ENCODE assay signal across 8 mouse cellular contexts in genomic region chr4:129335216-129336074, GRCm38 (mm10). TPM values are rescaled to one million over a fixed set of nuclear protein-coding genes. Genes with fewer than 3 reads are reported as not detected.
DNase-seq lines count a peak whose midpoint lies in the region; ATAC-seq and TF ChIP-seq lines count a peak whose summit lies in the region.

TSS of gene Rbbp4 (minus strand) at chr4:129335370.
TSS of gene Zbtb8os (plus strand) at chr4:129335695.

- H3K27ac ChIP-seq in heart, embryonic 12.5 days (ENCODE audit: poor library complexity, severe bottlenecking), result peak within 1 kb of the TSS; percentile 98
- H3K27ac ChIP-seq in kidney, postnatal 0 days, result peak within 1 kb of the TSS; percentile 98
- peak within 1 kb of the TSS; percentile 98 for H3K27ac ChIP-seq in liver, embryonic 11.5 days (ENCODE audit: low read depth, low read length)
- H3K27ac ChIP-seq in stomach, embryonic 14.5 days (ENCODE audit: low read length), result peak within 1 kb of the TSS; percentile 99

- no peaks in the 10 kb centered on the region for H3K9me3 ChIP-seq in heart, embryonic 12.5 days (replicated peaks)
- H3K9me3 ChIP-seq in kidney, postnatal 0 days (replicated peaks; ENCODE audit: low read length), result no peaks in the 10 kb centered on the region
- no peaks in the 10 kb centered on the region for H3K9me3 ChIP-seq in liver, embryonic 11.5 days (ENCODE audit: control insufficient read depth, low read length)
- H3K9me3 ChIP-seq in stomach, embryonic 14.5 days (ENCODE audit: control insufficient read depth, low read depth, low read length), result no peaks in the 10 kb centered on the region

- peak; percentile 100 for DNase-seq in CD4-positive helper T cell, adult 2 months (ENCODE audit: low read depth, low spot score)
- DNase-seq in brain, embryonic 18.5 days (ENCODE audit: low read depth, low spot score), result peak; percentile 99
- DNase-seq in kidney, postnatal 0 days (ENCODE audit: low spot score), result peak; percentile 99
- DNase-seq in liver, embryonic 11.5 days (ENCODE audit: low spot score), result peak; percentile 99
- peak; percentile 99 for DNase-seq in naive thymus-derived CD4-positive, alpha-beta T cell, adult 2 months (ENCODE audit: low read depth)

- peak within 1 kb of the TSS; percentile 93 for H3K4me3 ChIP-seq in heart, embryonic 12.5 days
- peak within 1 kb of the TSS; percentile 92 for H3K4me3 ChIP-seq in kidney, postnatal 0 days (replicated peaks; ENCODE audit: low read depth, low read length)
- peak within 1 kb of the TSS; percentile 97 for H3K4me3 ChIP-seq in liver, embryonic 11.5 days (ENCODE audit: low read depth, low read length)
- peak within 1 kb of the TSS; percentile 96 for H3K4me3 ChIP-seq in stomach, embryonic 14.5 days (ENCODE audit: low read depth, low read length)

- peak within 1 kb of the TSS; percentile 96 for H3K9ac ChIP-seq in heart, embryonic 12.5 days
- peak within 1 kb of the TSS; percentile 97 for H3K9ac ChIP-seq in kidney, postnatal 0 days (ENCODE audit: low read depth, low read length)
- H3K9ac ChIP-seq in liver, embryonic 11.5 days (ENCODE audit: low read depth, low read length), result peak within 1 kb of the TSS; percentile 91
- H3K9ac ChIP-seq in stomach, embryonic 14.5 days (replicated peaks; ENCODE audit: low read depth, low read length), result peak within 1 kb of the TSS; percentile 87

- H3K4me2 ChIP-seq in heart, embryonic 12.5 days, result peak within 1 kb of the TSS; percentile 91
- H3K4me2 ChIP-seq in kidney, postnatal 0 days (ENCODE audit: low read length), result peak within 1 kb of the TSS; percentile 86
- H3K4me2 ChIP-seq in liver, embryonic 11.5 days, result peak within 1 kb of the TSS; percentile 89
- H3K4me2 ChIP-seq in stomach, embryonic 14.5 days (replicated peaks; ENCODE audit: low read depth, low read length), result peak within 1 kb of the TSS; percentile 74

- TF ChIP-seq CTCF in kidney, postnatal 0 days (IDR thresholded peaks at IDR 0.05; ENCODE audit: low read depth), result peak; percentile 30; the same call in 1 of the 2 replicates

- under 1% methylated on average over 57 of the region's 73 CpGs for WGBS in heart, embryonic 12.5 days
- under 1% methylated on average over 64 of the region's 73 CpGs for WGBS in kidney, postnatal 0 days
- under 1% methylated on average over 71 of the region's 73 CpGs for WGBS in liver, embryonic 11.5 days
- WGBS in stomach, embryonic 14.5 days, result under 1% methylated on average over 68 of the region's 73 CpGs

- peaks cover 35% of the 10 kb centered on the region for H3K4me1 ChIP-seq in heart, embryonic 12.5 days (replicated peaks)
- peaks cover 19% of the 10 kb centered on the region; the same call in 1 of the 2 replicates for H3K4me1 ChIP-seq in kidney, postnatal 0 days (replicated peaks; ENCODE audit: insufficient read depth, low read length)
- peaks cover 51% of the 10 kb centered on the region for H3K4me1 ChIP-seq in liver, embryonic 11.5 days (replicated peaks; ENCODE audit: control insufficient read depth, insufficient read depth, low read length)
- peaks cover 14% of the 10 kb centered on the region for H3K4me1 ChIP-seq in stomach, embryonic 14.5 days (ENCODE audit: control insufficient read depth, insufficient read depth, low read length)

- peak; percentile 90 for ATAC-seq in erythroid progenitor cell, adult 5-6 weeks (replicated peaks; ENCODE audit: low FRiP score, poor library complexity, severe bottlenecking)
- peak; percentile 98 for ATAC-seq in heart, embryonic 12.5 days (ENCODE audit: insufficient number of reproducible peaks, low FRiP score)
- ATAC-seq in kidney, postnatal 0 days (replicated peaks; ENCODE audit: low FRiP score, low read depth), result peak; percentile 97
- peak; percentile 94 for ATAC-seq in liver, embryonic 11.5 days (replicated peaks; ENCODE audit: low FRiP score)
- ATAC-seq in stomach, embryonic 14.5 days (ENCODE audit: insufficient number of reproducible peaks, insufficient read depth, low FRiP score, low read depth), result peak; percentile 98

- peaks cover 31% of the 10 kb centered on the region for H3K36me3 ChIP-seq in heart, embryonic 12.5 days
- peaks cover 8% of the 10 kb centered on the region; the same call in 1 of the 2 replicates for H3K36me3 ChIP-seq in kidney, postnatal 0 days (ENCODE audit: insufficient read depth, low read length)
- H3K36me3 ChIP-seq in liver, embryonic 11.5 days (ENCODE audit: control insufficient read depth, insufficient read depth, low read length), result peaks cover 11% of the 10 kb centered on the region; the same call in 1 of the 2 replicates
- peaks cover 19% of the 10 kb centered on the region; the same call in 1 of the 2 replicates for H3K36me3 ChIP-seq in stomach, embryonic 14.5 days (ENCODE audit: control insufficient read depth, insufficient read depth, low read length)

- H3K27me3 ChIP-seq in heart, embryonic 12.5 days (replicated peaks), result no peaks in the 10 kb centered on the region
- no peaks in the 10 kb centered on the region for H3K27me3 ChIP-seq in kidney, postnatal 0 days (ENCODE audit: insufficient read depth, low read length)
- no peaks in the 10 kb centered on the region for H3K27me3 ChIP-seq in liver, embryonic 11.5 days (replicated peaks; ENCODE audit: control insufficient read depth, insufficient read depth, low read length)
- H3K27me3 ChIP-seq in stomach, embryonic 14.5 days (ENCODE audit: control insufficient read depth, insufficient read depth, low read length), result no peaks in the 10 kb centered on the region

RNA-seq across cellular contexts. Expression of gene Rbbp4, which starts in this region (rescaled TPM):
- total RNA-seq in erythroid progenitor cell, adult 5-6 weeks (2015; ENCODE audit: low replicate concordance), result 177 and 270 TPM in 2 replicates
- total RNA-seq in erythroid progenitor cell, adult 5-6 weeks (2017; ENCODE audit: low replicate concordance), result 159 and 296 TPM in 2 replicates
- 342 TPM in 2 replicates for polyA plus RNA-seq in heart, embryonic 12.5 days (2016; fragmentation: Nextera tagmentation; extraction: Ambion mirVana)
- polyA plus RNA-seq in kidney, postnatal 0 days (2015; fragmentation: Nextera tagmentation; extraction: Ambion mirVana), result 339 and 363 TPM in 2 replicates
- polyA plus RNA-seq in liver, embryonic 11.5 days (2014; fragmentation: Nextera tagmentation; extraction: Ambion mirVana), result 318 and 355 TPM in 2 replicates
- 329 and 348 TPM in 2 replicates for polyA plus RNA-seq in stomach, embryonic 14.5 days (2014; fragmentation: Nextera tagmentation; extraction: Ambion mirVana)

RNA-seq across cellular contexts. Expression of gene Zbtb8os, which starts in this region (rescaled TPM):
- 11.5 and 16.8 TPM in 2 replicates for total RNA-seq in erythroid progenitor cell, adult 5-6 weeks (2015; ENCODE audit: low replicate concordance)
- total RNA-seq in erythroid progenitor cell, adult 5-6 weeks (2017; ENCODE audit: low replicate concordance), result 16.3 and 23.0 TPM in 2 replicates
- polyA plus RNA-seq in heart, embryonic 12.5 days (2016; fragmentation: Nextera tagmentation; extraction: Ambion mirVana), result 46.7 and 51.1 TPM in 2 replicates
- polyA plus RNA-seq in kidney, postnatal 0 days (2015; fragmentation: Nextera tagmentation; extraction: Ambion mirVana), result 55.9 and 60.8 TPM in 2 replicates
- 42.2 and 53.9 TPM in 2 replicates for polyA plus RNA-seq in liver, embryonic 11.5 days (2014; fragmentation: Nextera tagmentation; extraction: Ambion mirVana)
- polyA plus RNA-seq in stomach, embryonic 14.5 days (2014; fragmentation: Nextera tagmentation; extraction: Ambion mirVana), result 46.7 and 52.2 TPM in 2 replicates

Comparison
In these comparisons a context has a peak if more than half of its experiments do, and no peak if none do; other contexts are left out.
1. Peak in every context shown above with its lines: DNase-seq, ATAC-seq, H3K4me3 ChIP-seq and H3K27ac ChIP-seq.